Mouse (Mus musculus) CH12.LX (cell line): Measurements from ENCODE around the gene Gpx7. TPM values are rescaled to one million over a fixed set of nuclear protein-coding genes. Genes with fewer than 3 reads are reported as not detected.
"Not testable (repeated sequence)": the region's sequence is repeated elsewhere in the genome, so short reads cannot be mapped to it uniquely, and the experiment has no call there.

Source experiments
- DNase-seq: peaks from one replicate; pipeline ENCODE4 v3.0.0-alpha.2; 2013; ENCODE audit errors: extremely low read depth
- H3K27ac ChIP-seq: 2 replicates; pipeline ENCODE4 v1.5.1; 2012; ENCODE audit warnings: low read depth, mild to moderate bottlenecking, control low read depth, moderate library complexity; ENCODE audit not compliant: insufficient read depth
- H3K27me3 ChIP-seq: replicated peaks from 2 replicates; pipeline ENCODE3; 2012; ENCODE audit warnings: inconsistent platforms
- H3K36me3 ChIP-seq, 2 experiments: replicated peaks in 1 of 2; 2 replicates each; pipeline versions ENCODE3 to v1.6.1; 2012; ENCODE audit warnings: inconsistent platforms in 1 of 2, low read length in 1 of 2, mild to moderate bottlenecking in 1 of 2, mixed read lengths in 1 of 2, moderate library complexity in 1 of 2; ENCODE audit not compliant: control insufficient read depth in 1 of 2, insufficient read depth in 1 of 2
- H3K4me1 ChIP-seq, 2 experiments: 2 replicates each; pipeline ENCODE4 v1.6.1; 2012; ENCODE audit warnings: inconsistent platforms in 1 of 2, moderate library complexity in 1 of 2; ENCODE audit not compliant: insufficient read depth in 2 of 2, control insufficient read depth in 1 of 2
- H3K4me2 ChIP-seq: 2 replicates; pipeline ENCODE4 v1.6.1; 2012; ENCODE audit warnings: low read depth, mild to moderate bottlenecking, control low read depth; ENCODE audit not compliant: poor library complexity, insufficient read depth, severe bottlenecking
- H3K4me3 ChIP-seq, 3 experiments: fragments of 150-350 bp in 1 of 3; sonication (generic) in 1 of 3; replicated peaks in 1 of 3; 2 replicates each; pipeline versions ENCODE3 to v1.5.1; 2011 to 2012; ENCODE audit warnings: low read depth in 2 of 3, low read length in 2 of 3, mild to moderate bottlenecking in 2 of 3, moderate library complexity in 2 of 3, control low read depth in 1 of 3, improper control_type of control experiment in 1 of 3, inconsistent platforms in 1 of 3, mixed read lengths in 1 of 3; ENCODE audit not compliant: poor library complexity in 1 of 3
- H3K79me2 ChIP-seq: replicated peaks from 2 replicates; pipeline ENCODE4 v1.6.1; 2012; ENCODE audit warnings: mild to moderate bottlenecking, moderate library complexity; ENCODE audit not compliant: control insufficient read depth, poor library complexity, insufficient read depth, severe bottlenecking; ENCODE audit errors: extremely low read depth
- H3K9ac ChIP-seq: 2 replicates; pipeline ENCODE4 v1.6.1; 2012; ENCODE audit warnings: low read depth, mild to moderate bottlenecking, control low read depth, moderate library complexity; ENCODE audit not compliant: insufficient read depth
- H3K9me3 ChIP-seq: replicated peaks from 2 replicates; pipeline ENCODE3; 2012; ENCODE audit warnings: low read length, inconsistent platforms, mixed read lengths
- BHLHE40 ChIP-seq: IDR thresholded peaks from 2 replicates; pipeline ENCODE4 v1.6.1; 2011; ENCODE audit warnings: mild to moderate bottlenecking, low read depth, low read length, improper control_type of control experiment
- CHD1 ChIP-seq: IDR thresholded peaks from 2 replicates; pipeline ENCODE4 v1.6.1; 2012; ENCODE audit warnings: low read depth, low read length, improper control_type of control experiment, inconsistent platforms
- E2F4 ChIP-seq: IDR thresholded peaks from 2 replicates; pipeline ENCODE4 v1.6.1; 2011; ENCODE audit warnings: low read depth, low read length, improper control_type of control experiment; ENCODE audit not compliant: insufficient replicate concordance
- JUND ChIP-seq: conservative IDR thresholded peaks from 2 replicates; pipeline ENCODE4 v1.6.1; 2011; ENCODE audit warnings: low read depth, low read length, improper control_type of control experiment
- MAX ChIP-seq: IDR thresholded peaks from 2 replicates; pipeline ENCODE4 v1.6.1; 2011; ENCODE audit warnings: low read length, improper control_type of control experiment
- MAZ ChIP-seq: IDR thresholded peaks from 2 replicates; pipeline ENCODE4 v1.6.1; 2012; ENCODE audit warnings: low read depth, mild to moderate bottlenecking, inconsistent platforms, low read length, improper control_type of control experiment, moderate library complexity
- TBP ChIP-seq: conservative IDR thresholded peaks from 2 replicates; pipeline ENCODE4 v1.6.1; 2011; ENCODE audit warnings: low read depth, low read length, improper control_type of control experiment
- ZMIZ1 ChIP-seq: IDR thresholded peaks from 2 replicates; pipeline ENCODE4 v1.6.1; 2012; ENCODE audit warnings: low read depth, mild to moderate bottlenecking, inconsistent platforms, low read length, improper control_type of control experiment
- dilution Hi-C: fragments of 300-500 bp; cut with MboI; formaldehyde crosslinking; loops from 2 replicates; pipeline ENCODE4 v1.14.3; 2020; ENCODE audit warnings: low sequenced_read_pairs; ENCODE audit not compliant: extremely low pct_unique_long_range_greater_than_20kb, extremely low pct_ligation_motif_present
- in situ Hi-C: fragments of 300-500 bp; cut with MboI; formaldehyde crosslinking; loops from 3 replicates; pipeline ENCODE4 v1.14.3; 2019; ENCODE audit warnings: low sequenced_read_pairs, low pct_ligation_motif_present, low pct_unique_long_range_greater_than_20kb, mixed read lengths
- polyA plus RNA-seq: library from polyadenylated mRNA; unstranded; fragments of >175 nt; gene quantifications from 2 replicates; pipeline ENCODE4 v1.2.1, GENCODE M21; 2012; ENCODE audit warnings: low read depth; ENCODE audit not compliant: insufficient read length
- total RNA-seq, 2 experiments: library from RNA; depleted of rRNA; stranded (reverse); fragments of 300-350 nt in 1 of 2; fragments of >200 nt in 1 of 2; gene quantifications; 2 replicates each; pipeline ENCODE4 v1.2.3; 2012 to 2014

Gene Gpx7
- total and polyA plus RNA-seq, 3 experiments: not detected

DNA sequence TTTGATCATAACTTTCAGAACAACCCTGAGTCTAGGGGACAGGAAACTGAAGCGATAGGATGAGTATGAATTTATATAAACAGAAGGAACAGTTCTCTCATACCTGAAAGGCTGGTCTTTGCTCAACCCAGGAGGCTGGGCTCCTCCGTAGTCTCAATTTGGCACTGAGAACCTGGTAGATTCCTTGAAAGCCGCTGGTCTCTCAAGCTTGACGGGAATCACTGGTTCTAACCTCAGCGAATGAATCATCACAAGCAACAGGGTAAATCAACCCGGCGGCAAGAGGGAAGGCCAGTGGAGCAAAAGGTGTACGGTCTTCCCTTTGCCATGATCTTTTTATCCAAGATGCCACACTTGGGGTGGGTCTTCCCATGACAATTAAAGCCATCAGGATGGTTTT, 49.3 kb downstream of the Gpx7 start:
- no peaks in the 10 kb centered on the region for H3K9me3 ChIP-seq
- peaks cover under 1 to 13% of the 10 kb centered on the region in 2 experiments; a peak in 3 of 4 replicates for H3K4me1 ChIP-seq
- peaks cover 7% of the 10 kb centered on the region for H3K27me3 ChIP-seq
- H3K79me2 ChIP-seq: no peaks in the 10 kb centered on the region
- no peak for DNase-seq
- TF ChIP-seq MAX (no peak), BHLHE40 (no peak), MAZ (no peak), CHD1 (no peak), ZMIZ1 (no peak), TBP (no peak), JUND (no peak)
- TF ChIP-seq, all 38 proteins: peak for 0
- dilution Hi-C loops: no loop called here
- H3K9ac ChIP-seq: no peak overlapping the region
- no peaks in the 10 kb centered on the region for H3K36me3 ChIP-seq
- H3K4me3 ChIP-seq: no peak overlapping the region
- in situ Hi-C loops: no loop called here
- no peak overlapping the region for H3K27ac ChIP-seq
- no peak overlapping the region for H3K4me2 ChIP-seq

DNA sequence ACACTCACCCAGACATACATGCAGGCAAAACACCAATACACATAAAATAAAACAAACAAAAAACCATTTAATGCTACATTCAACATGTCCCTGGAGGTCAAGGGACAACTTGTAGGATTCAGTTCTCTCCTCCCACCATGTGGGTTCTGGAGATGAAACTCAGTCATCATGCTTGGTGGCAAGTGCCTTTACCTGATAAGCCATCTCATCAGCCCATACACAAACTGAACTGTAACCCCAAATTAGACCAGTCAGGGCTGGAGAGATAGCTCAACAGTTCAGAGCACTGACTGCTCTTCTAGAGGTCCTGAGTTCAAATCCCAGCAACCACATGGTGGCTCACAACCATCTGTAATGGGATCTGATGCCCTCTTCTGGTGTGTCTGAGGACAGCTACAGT, 53.2 kb downstream of the Gpx7 start:
- H3K9me3 ChIP-seq, H3K4me2 ChIP-seq, H3K36me3 ChIP-seq, H3K4me3 ChIP-seq, DNase-seq, in situ Hi-C loops, dilution Hi-C loops, H3K27me3 ChIP-seq, H3K9ac ChIP-seq, H3K79me2 ChIP-seq, H3K27ac ChIP-seq: not testable (repeated sequence)
- H3K4me1 ChIP-seq: peaks cover 3 to 39% of the 10 kb centered on the region in 2 experiments; a peak in 3 of 4 replicates

DNA sequence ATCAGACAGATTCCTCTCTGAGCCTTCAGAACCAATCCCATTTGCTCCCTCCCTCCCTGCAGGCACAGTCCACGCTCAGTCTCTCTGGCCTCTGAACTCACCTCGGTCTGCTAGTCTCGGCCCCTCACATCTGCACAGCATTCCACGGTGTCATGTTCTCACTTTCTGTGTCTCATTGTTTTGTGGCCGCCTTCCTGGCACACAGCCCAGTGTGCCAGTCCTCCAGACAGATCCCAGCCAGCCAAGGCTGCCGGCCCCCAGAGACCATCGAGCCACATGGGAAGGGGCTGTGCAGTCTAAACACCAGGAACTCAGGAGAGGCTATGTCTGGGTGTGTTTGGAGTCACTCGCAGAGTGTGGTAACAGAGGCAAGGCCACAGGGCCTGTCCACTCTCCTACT, 55.9 kb downstream of the Gpx7 start:
- Histone ChIP-seq H3K36me3 (no peaks in the 10 kb centered on the region), H3K27ac (no peak overlapping the region), H3K9me3 (no peaks in the 10 kb centered on the region), H3K4me2 (no peak overlapping the region), H3K27me3 (no peaks in the 10 kb centered on the region), H3K79me2 (no peaks in the 10 kb centered on the region), H3K4me3 (no peak overlapping the region), H3K9ac (no peak overlapping the region), H3K4me1 (peaks cover 8 to 59% of the 10 kb centered on the region in 2 experiments)
- no peak for DNase-seq
- dilution Hi-C loops (no loop called here), in situ Hi-C loops (no loop called here)
- TF ChIP-seq E2F4: no peak

Other genes with a start within 250 kb of the Gpx7 start
- 47.0 and 51.1 TPM in 2 replicates for gene Echdc2, start 241.5 kb downstream of the Gpx7 start, total RNA-seq (2012; rRNA removed)
- gene Echdc2, start 241.5 kb downstream of the Gpx7 start, total RNA-seq (2014; rRNA removed): 45.5 and 51.9 TPM in 2 replicates
- gene Echdc2, start 241.5 kb downstream of the Gpx7 start, polyA plus RNA-seq: 53.4 and 54.3 TPM in 2 replicates
- gene Zyg11a, start 188.9 kb downstream of the Gpx7 start, total RNA-seq (2012; rRNA removed): not detected in 2 replicates
- gene Zyg11a, start 188.9 kb downstream of the Gpx7 start, total RNA-seq (2014; rRNA removed): not detected in 2 replicates
- not detected in 2 replicates for gene Zyg11a, start 188.9 kb downstream of the Gpx7 start, polyA plus RNA-seq
- gene Zyg11b, start 105.9 kb downstream of the Gpx7 start, total RNA-seq (2012; rRNA removed): 9.0 and 9.3 TPM in 2 replicates
- gene Zyg11b, start 105.9 kb downstream of the Gpx7 start, total RNA-seq (2014; rRNA removed): 13.9 and 14.2 TPM in 2 replicates
- 10.9 and 11.8 TPM in 2 replicates for gene Zyg11b, start 105.9 kb downstream of the Gpx7 start, polyA plus RNA-seq
- 24.2 and 27.0 TPM in 2 replicates for gene Coa7, start 78.8 kb downstream of the Gpx7 start, total RNA-seq (2012; rRNA removed)
- 18.7 and 23.5 TPM in 2 replicates for gene Coa7, start 78.8 kb downstream of the Gpx7 start, total RNA-seq (2014; rRNA removed)
- 73.8 and 74.3 TPM in 2 replicates for gene Coa7, start 78.8 kb downstream of the Gpx7 start, polyA plus RNA-seq
- not detected in 2 replicates for gene Shisal2a, start 23.6 kb downstream of the Gpx7 start, total RNA-seq (2012; rRNA removed)
- gene Shisal2a, start 23.6 kb downstream of the Gpx7 start, total RNA-seq (2014; rRNA removed): not detected in 2 replicates
- gene Shisal2a, start 23.6 kb downstream of the Gpx7 start, polyA plus RNA-seq: not detected in 2 replicates
- gene Tut4, start 52.5 kb upstream of the Gpx7 start, total RNA-seq (2012; rRNA removed): 22.0 and 26.3 TPM in 2 replicates
- gene Tut4, start 52.5 kb upstream of the Gpx7 start, total RNA-seq (2014; rRNA removed): 20.9 and 23.5 TPM in 2 replicates
- 40.2 and 67.4 TPM in 2 replicates for gene Tut4, start 52.5 kb upstream of the Gpx7 start, polyA plus RNA-seq
- gene Prpf38a, start 172.4 kb upstream of the Gpx7 start, total RNA-seq (2012; rRNA removed): 51.1 and 63.1 TPM in 2 replicates
- 107 and 127 TPM in 2 replicates for gene Prpf38a, start 172.4 kb upstream of the Gpx7 start, total RNA-seq (2014; rRNA removed)
- gene Prpf38a, start 172.4 kb upstream of the Gpx7 start, polyA plus RNA-seq: 82.2 and 98.7 TPM in 2 replicates
- gene Orc1, start 172.5 kb upstream of the Gpx7 start, total RNA-seq (2012; rRNA removed): 16.3 and 20.5 TPM in 2 replicates
- gene Orc1, start 172.5 kb upstream of the Gpx7 start, total RNA-seq (2014; rRNA removed): 25.1 and 25.4 TPM in 2 replicates
- 24.8 and 25.0 TPM in 2 replicates for gene Orc1, start 172.5 kb upstream of the Gpx7 start, polyA plus RNA-seq
- 60.9 and 61.4 TPM in 2 replicates for gene Cc2d1b, start 213.0 kb upstream of the Gpx7 start, total RNA-seq (2012; rRNA removed)
- gene Cc2d1b, start 213.0 kb upstream of the Gpx7 start, total RNA-seq (2014; rRNA removed): 48.9 and 59.0 TPM in 2 replicates
- 57.5 and 69.1 TPM in 2 replicates for gene Cc2d1b, start 213.0 kb upstream of the Gpx7 start, polyA plus RNA-seq